Mouse (Mus musculus) intestine, embryonic 16.5 days (tissue): ENCODE data around the gene Tmem269. TPM values are rescaled to one million over a fixed set of nuclear protein-coding genes. Genes with fewer than 3 reads are reported as not detected.

Experiments used
- ATAC-seq: fragments of 200-750 bp; cut with Nextera tagmentation; 2 replicates; pipeline ENCODE4 v1.8.0; 2017; ENCODE audit warnings: moderate TSS enrichment, moderate library complexity
- H3K27ac ChIP-seq: fragments of 300-500 bp; sonication (generic); 2 replicates; pipeline ENCODE4 v1.5.1; 2014; ENCODE audit warnings: mild to moderate bottlenecking, low read length
- H3K27me3 ChIP-seq: fragments of 300-500 bp; sonication (generic); replicated peaks from 2 replicates; pipeline ENCODE4 v1.6.1; 2014; ENCODE audit warnings: low read length, control low read depth, mixed read lengths; ENCODE audit not compliant: control insufficient read depth, insufficient read depth
- H3K36me3 ChIP-seq: fragments of 300-500 bp; sonication (generic); 2 replicates; pipeline ENCODE4 v1.6.1; 2014; ENCODE audit warnings: low read length, control low read depth; ENCODE audit not compliant: control insufficient read depth, insufficient read depth
- H3K4me1 ChIP-seq: fragments of 300-500 bp; sonication (generic); 2 replicates; pipeline ENCODE4 v1.6.1; 2014; ENCODE audit warnings: low read length, control low read depth, mixed read lengths; ENCODE audit not compliant: control insufficient read depth, insufficient read depth
- H3K4me2 ChIP-seq: fragments of 300-500 bp; sonication (generic); 2 replicates; pipeline ENCODE4 v1.6.1; 2014; ENCODE audit warnings: low read depth, low read length, control low read depth
- H3K4me3 ChIP-seq: fragments of 300-500 bp; sonication (generic); 2 replicates; pipeline ENCODE4 v1.5.1; 2014; ENCODE audit warnings: mild to moderate bottlenecking, low read length
- H3K9ac ChIP-seq: fragments of 300-500 bp; sonication (generic); 2 replicates; pipeline ENCODE4 v1.6.1; 2014; ENCODE audit warnings: low read depth, low read length
- H3K9me3 ChIP-seq: fragments of 300-500 bp; sonication (generic); 2 replicates; pipeline ENCODE4 v1.6.1; 2016; ENCODE audit warnings: low read length, control low read depth; ENCODE audit not compliant: control insufficient read depth
- WGBS: fragments of 180-500 bp; shearing (Covaris S2); extraction: QIAGEN DNeasy Blood & Tissue Kit; methylation state at CpG from one replicate; pipeline ENCODE4 v1.1.7; 2014; 5-methylcytosine and 5-hydroxymethylcytosine counted together
- polyA plus RNA-seq: library from polyadenylated mRNA; unstranded; fragments of >200 nt; fragmentation: Nextera tagmentation; extraction: Ambion mirVana; gene quantifications from 2 replicates; pipeline ENCODE4 v1.2.1, GENCODE M21; 2015

Gene Tmem269
- polyA plus RNA-seq, 1 experiment from 2014 or later: not detected

DNA sequence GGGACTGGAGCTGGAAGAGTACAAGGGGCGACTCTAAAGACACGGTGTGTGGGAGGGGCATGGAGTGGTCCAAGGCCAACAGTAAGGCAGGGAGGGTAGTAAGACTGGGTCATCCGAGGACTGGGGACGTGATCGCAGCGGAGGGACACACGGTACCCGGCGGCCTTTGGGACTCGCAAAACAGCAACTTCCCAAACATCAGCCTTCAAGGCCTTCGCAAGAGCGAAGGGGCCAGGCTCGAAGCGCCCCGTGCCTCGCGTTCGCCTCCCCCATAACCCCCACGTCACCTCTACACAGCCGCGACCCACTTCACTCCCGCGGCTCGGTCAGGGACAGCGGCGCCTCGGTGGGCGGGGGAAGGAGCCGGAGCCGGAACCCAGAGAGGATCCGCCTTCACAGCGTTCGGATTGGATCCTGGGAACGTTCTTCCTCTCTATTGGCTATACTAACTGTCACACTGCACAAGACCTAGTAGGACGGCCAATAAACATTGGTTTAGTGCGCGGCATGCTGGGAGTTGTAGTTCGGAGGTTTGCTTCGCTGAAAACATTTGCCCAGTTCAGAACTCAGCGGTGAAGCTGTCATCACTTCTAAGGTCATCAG is 44.1 kb downstream of the Tmem269 start, which contains the start of gene Zfp691:
Gene Zfp691 (minus strand): TSS at position 345 of the 603 bp plus-strand sequence.
- Histone ChIP-seq H3K9me3 (no peaks in the 10 kb centered on the region), H3K27ac (peak within 1 kb of the TSS; percentile 35; the same call in 1 of the 2 replicates), H3K9ac (peak within 1 kb of the TSS; percentile 91), H3K4me2 (peak within 1 kb of the TSS; percentile 74), H3K4me1 (peaks cover 7% of the 10 kb centered on the region; the same call in 1 of the 2 replicates), H3K36me3 (peaks cover 3% of the 10 kb centered on the region), H3K4me3 (peak within 1 kb of the TSS; percentile 78), H3K27me3 (no peaks in the 10 kb centered on the region)
- ATAC-seq: peak; percentile 100
- under 1% methylated on average over 40 of the region's 40 CpGs for WGBS

DNA sequence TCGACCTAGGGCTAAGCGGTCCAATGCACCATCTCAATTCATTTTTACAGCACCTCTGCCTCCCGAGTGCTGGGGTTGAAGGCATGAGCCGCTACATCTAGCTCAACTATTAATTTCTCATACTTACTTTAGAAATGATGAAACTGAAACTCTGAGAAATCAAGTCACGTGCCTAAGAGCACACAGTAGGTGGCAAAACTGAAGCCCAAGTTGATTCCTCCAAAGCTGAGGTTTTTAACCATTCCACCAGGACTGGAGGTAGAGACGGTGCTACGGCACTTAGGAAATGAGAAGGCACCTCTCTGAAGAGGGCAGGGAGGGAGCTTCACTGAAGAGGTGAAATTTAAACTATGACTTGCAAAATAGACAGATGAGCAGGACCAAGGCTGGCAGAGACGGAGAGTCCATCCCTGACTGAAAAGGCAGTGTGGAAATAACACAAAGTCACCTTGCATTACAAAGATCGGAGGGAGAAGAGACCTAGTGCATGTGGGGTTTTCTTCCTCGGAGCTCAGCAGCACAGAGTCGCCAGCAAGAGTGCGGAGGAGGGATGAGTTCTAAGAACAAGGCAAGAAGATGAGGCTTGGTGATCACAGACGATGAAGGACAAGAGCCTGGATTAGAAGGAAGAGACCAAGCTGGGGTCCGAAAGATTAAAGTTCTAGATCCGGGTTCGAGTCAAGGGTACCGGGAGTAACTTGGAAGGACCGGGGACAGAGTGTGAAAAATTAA is 44.9 kb downstream of the Tmem269 start:
- Histone ChIP-seq H3K9ac (peak overlapping the region; percentile 91), H3K27me3 (no peaks in the 10 kb centered on the region), H3K4me3 (peak overlapping the region; percentile 78), H3K36me3 (peaks cover 3% of the 10 kb centered on the region), H3K9me3 (no peaks in the 10 kb centered on the region), H3K27ac (peak overlapping the region; percentile 35; the same call in 1 of the 2 replicates), H3K4me1 (peaks cover 7% of the 10 kb centered on the region; the same call in 1 of the 2 replicates), H3K4me2 (peak overlapping the region; percentile 74)
- ATAC-seq: no peak
- 36% methylated on average over 18 of the region's 18 CpGs for WGBS

DNA sequence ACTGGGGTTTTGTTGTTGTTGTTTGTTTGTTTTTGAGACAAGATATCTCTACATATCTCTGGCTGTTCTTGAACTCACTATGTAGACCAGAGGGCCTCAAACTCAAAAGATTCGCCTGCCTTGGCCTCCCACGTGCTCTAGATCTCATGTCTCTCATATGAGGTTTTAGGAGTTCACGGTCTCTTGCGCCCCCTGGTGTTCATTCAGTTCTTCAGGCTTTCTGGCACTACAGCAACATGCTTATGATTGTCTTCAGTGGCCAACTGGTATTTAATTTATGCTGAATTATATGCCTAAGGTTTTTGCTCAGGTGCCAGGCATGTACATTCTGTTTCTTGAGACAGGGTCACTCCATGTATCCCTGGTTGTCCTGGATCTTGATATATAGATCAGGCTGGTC is 50.4 kb downstream of the Tmem269 start:
- H3K4me3 ChIP-seq: no peak overlapping the region
- H3K4me1 ChIP-seq: peaks cover 1% of the 10 kb centered on the region; the same call in 1 of the 2 replicates
- 2% methylated on average over 4 of the region's 4 CpGs for WGBS
- peak; percentile 53; the same call in 1 of the 2 replicates for ATAC-seq
- H3K9ac ChIP-seq: no peak overlapping the region
- H3K4me2 ChIP-seq: no peak overlapping the region
- H3K9me3 ChIP-seq: no peaks in the 10 kb centered on the region
- H3K36me3 ChIP-seq: peaks cover 3% of the 10 kb centered on the region
- H3K27ac ChIP-seq: no peak overlapping the region
- H3K27me3 ChIP-seq: no peaks in the 10 kb centered on the region

DNA sequence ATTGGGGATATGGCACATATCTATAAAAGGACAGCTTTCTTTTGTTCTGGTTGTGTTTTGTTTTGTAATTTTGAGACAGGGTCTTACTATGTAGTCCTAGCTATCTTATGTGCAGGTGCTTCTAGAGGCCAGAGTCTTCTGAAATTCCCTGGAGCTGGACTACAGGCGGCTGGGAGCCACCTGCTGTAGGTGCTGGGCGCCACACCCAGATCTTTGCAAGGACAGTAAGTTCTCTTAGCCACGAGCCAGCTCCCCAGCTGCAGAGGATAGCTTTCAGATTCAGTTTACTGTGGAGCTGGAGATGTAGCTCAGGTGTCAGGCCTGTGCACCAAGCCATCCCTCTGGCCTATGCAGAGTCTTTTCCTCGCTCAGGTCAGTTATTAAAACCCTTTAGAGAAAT is 50.9 kb downstream of the Tmem269 start:
- Histone ChIP-seq H3K27me3 (no peaks in the 10 kb centered on the region), H3K9ac (no peak overlapping the region), H3K9me3 (no peaks in the 10 kb centered on the region), H3K27ac (no peak overlapping the region), H3K4me2 (no peak overlapping the region), H3K4me1 (no peaks in the 10 kb centered on the region), H3K4me3 (no peak overlapping the region), H3K36me3 (peaks cover 3% of the 10 kb centered on the region)
- WGBS: 76% methylated on average over 4 of the region's 4 CpGs
- peak; percentile 63; the same call in 1 of the 2 replicates for ATAC-seq

DNA sequence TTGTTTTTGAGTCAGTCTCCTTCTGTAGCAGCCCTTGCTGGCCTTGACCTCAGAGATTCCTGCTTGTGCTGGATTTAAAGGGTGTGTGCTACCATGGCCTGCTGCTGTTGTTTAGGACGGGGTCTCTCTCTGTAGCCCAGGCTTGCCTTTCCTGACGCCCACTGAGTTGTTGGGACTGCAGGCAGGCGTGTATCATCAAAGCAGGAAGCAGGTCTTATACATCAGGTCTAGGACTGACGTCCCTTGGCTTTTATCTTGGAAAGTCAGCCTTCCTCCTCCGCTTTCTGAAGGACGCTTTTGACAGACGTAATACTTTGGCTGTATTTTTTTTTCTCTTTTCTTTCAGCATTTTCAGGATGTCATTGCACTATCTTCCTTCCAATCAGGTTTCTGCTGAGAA is 52.1 kb downstream of the Tmem269 start:
- H3K27ac ChIP-seq: no peak overlapping the region
- H3K4me2 ChIP-seq: no peak overlapping the region
- WGBS: 74% methylated on average over 7 of the region's 7 CpGs
- H3K27me3 ChIP-seq: no peaks in the 10 kb centered on the region
- ATAC-seq: no peak
- peaks cover 3% of the 10 kb centered on the region for H3K36me3 ChIP-seq
- H3K4me1 ChIP-seq: no peaks in the 10 kb centered on the region
- H3K9ac ChIP-seq: no peak overlapping the region
- H3K4me3 ChIP-seq: no peak overlapping the region
- H3K9me3 ChIP-seq: no peaks in the 10 kb centered on the region

DNA sequence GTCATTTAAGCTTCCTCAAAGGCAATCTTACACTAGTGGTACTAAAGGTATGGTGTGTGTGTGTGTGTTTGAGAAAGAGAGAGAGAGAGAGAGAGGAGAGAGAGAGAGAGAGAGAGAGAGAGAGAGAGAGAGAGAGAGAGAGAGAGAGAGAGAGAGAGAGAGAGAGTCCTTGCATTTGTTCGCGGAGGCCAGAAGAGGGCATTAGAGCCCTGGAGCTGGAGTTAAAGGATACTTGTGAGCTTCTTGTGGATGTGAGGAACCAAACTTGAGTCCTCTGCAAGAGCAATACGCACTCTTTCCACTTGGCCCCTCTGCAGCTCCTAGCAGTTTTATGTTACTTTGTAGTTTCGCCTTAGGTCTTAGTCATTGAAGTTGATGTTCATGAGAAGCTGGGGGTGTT is 55.0 kb downstream of the Tmem269 start:
- Histone ChIP-seq H3K27ac (no peak overlapping the region), H3K36me3 (no peaks in the 10 kb centered on the region), H3K27me3 (no peaks in the 10 kb centered on the region), H3K4me1 (no peaks in the 10 kb centered on the region), H3K9me3 (no peaks in the 10 kb centered on the region), H3K4me2 (no peak overlapping the region), H3K9ac (no peak overlapping the region), H3K4me3 (no peak overlapping the region)
- ATAC-seq: no peak
- 68% methylated on average over 4 of the region's 4 CpGs for WGBS

DNA sequence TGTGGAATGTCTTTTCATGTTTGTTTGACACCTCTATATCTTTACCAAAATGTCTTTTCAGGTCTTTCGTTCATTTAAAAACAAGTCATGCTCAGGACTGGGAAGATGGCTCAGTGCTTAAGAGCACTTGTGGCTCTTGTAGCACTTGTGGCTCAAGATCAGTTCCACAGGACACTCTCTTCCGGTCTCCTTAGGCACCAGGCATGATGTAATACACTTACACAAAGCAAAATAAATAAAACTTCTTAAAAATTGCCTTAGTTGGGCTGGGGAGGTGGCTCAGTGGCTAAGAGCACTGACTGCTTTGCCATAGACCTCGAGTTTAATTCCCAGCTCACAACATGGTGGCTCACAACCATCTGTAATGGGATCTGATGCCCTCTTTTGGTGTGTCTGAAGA is 56.7 kb downstream of the Tmem269 start:
- WGBS: 72% methylated on average over 3 of the region's 3 CpGs
- no peaks in the 10 kb centered on the region for H3K36me3 ChIP-seq
- no peaks in the 10 kb centered on the region for H3K9me3 ChIP-seq
- no peak for ATAC-seq
- H3K27me3 ChIP-seq: no peaks in the 10 kb centered on the region
- no peak overlapping the region for H3K4me3 ChIP-seq
- H3K4me1 ChIP-seq: no peaks in the 10 kb centered on the region
- H3K9ac ChIP-seq: no peak overlapping the region
- no peak overlapping the region for H3K27ac ChIP-seq
- H3K4me2 ChIP-seq: no peak overlapping the region

DNA sequence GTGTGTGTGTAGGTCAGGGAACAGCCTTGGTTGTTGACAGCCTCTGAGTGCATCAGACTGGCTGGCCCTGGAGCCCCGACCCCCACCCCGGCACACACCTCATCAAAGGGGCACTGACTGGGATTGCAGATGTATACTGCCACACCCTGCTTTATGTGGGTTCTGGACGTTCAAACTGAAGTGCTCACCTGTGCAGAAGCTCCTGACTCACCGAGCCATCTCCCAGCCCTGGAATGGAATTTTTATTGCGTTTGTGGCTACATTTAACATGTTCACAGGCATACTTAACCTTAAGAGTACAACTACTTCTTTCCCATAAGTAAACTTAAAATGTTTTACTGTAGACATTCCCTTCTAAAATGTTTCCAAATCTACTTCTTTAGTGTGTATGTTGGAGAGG is 60.1 kb downstream of the Tmem269 start:
- Histone ChIP-seq H3K4me2 (no peak overlapping the region), H3K9ac (no peak overlapping the region), H3K36me3 (no peaks in the 10 kb centered on the region), H3K9me3 (no peaks in the 10 kb centered on the region), H3K4me1 (no peaks in the 10 kb centered on the region), H3K4me3 (no peak overlapping the region), H3K27ac (0 out of 2 replicates have a peak overlapping the region, but pooled peaks have one; percentile 8), H3K27me3 (no peaks in the 10 kb centered on the region)
- peak; percentile 91 for ATAC-seq
- WGBS: 61% methylated on average over 5 of the region's 5 CpGs

DNA sequence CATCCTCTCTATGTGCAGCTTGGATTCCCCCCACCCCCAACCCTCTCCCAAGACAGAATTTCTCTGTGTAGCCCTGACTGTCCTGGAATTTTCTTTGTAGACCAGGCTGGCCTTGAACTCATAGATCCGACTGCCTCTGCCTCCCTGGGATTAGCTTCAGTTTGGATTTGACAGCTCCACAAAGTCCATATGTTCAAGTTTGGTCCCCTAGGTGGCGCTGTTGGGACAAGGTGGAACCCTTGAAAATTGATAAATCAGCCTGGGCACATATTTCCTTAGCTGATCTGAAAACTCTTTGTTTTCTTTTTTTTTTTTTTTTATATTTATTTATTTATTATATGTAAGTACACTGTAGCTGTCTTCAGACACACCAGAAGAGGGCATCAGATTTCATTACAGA is 60.8 kb downstream of the Tmem269 start:
- WGBS: 35% methylated on average over 2 of the region's 2 CpGs
- Histone ChIP-seq H3K27me3 (no peaks in the 10 kb centered on the region), H3K27ac (no peak overlapping the region), H3K4me3 (no peak overlapping the region), H3K4me1 (no peaks in the 10 kb centered on the region), H3K9ac (no peak overlapping the region), H3K4me2 (no peak overlapping the region), H3K9me3 (no peaks in the 10 kb centered on the region), H3K36me3 (no peaks in the 10 kb centered on the region)
- ATAC-seq: no peak
